Mouse (Mus musculus): ENCODE results near the gene Lmx1a.

DNA sequence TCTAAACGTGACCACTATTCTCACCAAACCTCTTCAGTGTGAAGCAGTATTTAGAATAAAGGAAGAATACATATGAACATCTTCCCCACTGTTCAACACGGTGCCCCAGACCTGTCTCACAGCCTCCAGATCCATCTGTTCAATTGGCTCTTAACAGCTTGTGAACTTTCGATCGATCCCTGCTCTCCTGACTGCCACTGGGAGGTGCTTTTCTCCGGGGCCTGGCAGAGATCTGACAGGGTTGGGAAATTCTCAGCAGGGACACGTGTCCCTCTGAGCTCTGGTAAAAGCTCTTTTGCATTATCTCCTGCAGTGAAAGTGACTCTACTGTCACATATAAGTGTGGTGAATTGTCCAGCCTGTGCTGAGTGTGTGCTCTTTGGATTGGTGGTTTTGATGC is 57.6 kb downstream of the Lmx1a start:
- TF ChIP-seq CTCF (IDR thresholded peaks at IDR 0.05; ENCODE audit: low read depth, low read length), result no peak
- no peak for TF ChIP-seq POLR2A (IDR thresholded peaks at IDR 0.05; ENCODE audit: insufficient read depth, low read length)

Measured in ES-Bruce4 (cell line).